Mouse (Mus musculus) neural tube, embryonic 14.5 days (tissue): Measurements from ENCODE around the gene Cacng3. TPM values are rescaled to one million over a fixed set of nuclear protein-coding genes. Genes with fewer than 3 reads are reported as not detected.

Source experiments
- ATAC-seq: fragments of 200-750 bp; cut with Nextera tagmentation; 2 replicates; pipeline ENCODE4 v1.8.0; 2017; ENCODE audit warnings: low read depth, mild to moderate bottlenecking, moderate TSS enrichment, moderate library complexity
- H3K27ac ChIP-seq: fragments of 300-500 bp; sonication (generic); 2 replicates; pipeline ENCODE4 v1.5.1; 2014; ENCODE audit warnings: low read depth, mild to moderate bottlenecking, control low read depth, low read length, moderate library complexity, mixed read lengths
- H3K27me3 ChIP-seq: fragments of 300-500 bp; sonication (generic); 2 replicates; pipeline ENCODE4 v1.6.1; 2014; ENCODE audit warnings: low read length; ENCODE audit not compliant: control insufficient read depth, insufficient read depth
- H3K36me3 ChIP-seq: fragments of 300-500 bp; sonication (generic); 2 replicates; pipeline ENCODE4 v1.6.1; 2014; ENCODE audit warnings: low read length, mixed read lengths; ENCODE audit not compliant: control insufficient read depth, insufficient read depth
- H3K4me1 ChIP-seq: fragments of 300-500 bp; sonication (generic); 2 replicates; pipeline ENCODE4 v1.6.1; 2014; ENCODE audit warnings: low read length; ENCODE audit not compliant: control insufficient read depth, insufficient read depth
- H3K4me2 ChIP-seq: fragments of 300-500 bp; sonication (generic); 2 replicates; pipeline ENCODE4 v1.6.1; 2014; ENCODE audit warnings: mild to moderate bottlenecking, low read depth, low read length, control low read depth
- H3K4me3 ChIP-seq: fragments of 300-500 bp; sonication (generic); 2 replicates; pipeline ENCODE4 v1.5.1; 2014; ENCODE audit warnings: low read depth, low read length, control low read depth, mixed read lengths
- H3K9ac ChIP-seq: fragments of 300-500 bp; sonication (generic); replicated peaks from 2 replicates; pipeline ENCODE4 v1.6.1; 2014; ENCODE audit warnings: low read depth, mild to moderate bottlenecking, control low read depth, low read length, mixed read lengths
- H3K9me3 ChIP-seq: fragments of 300-500 bp; sonication (generic); 2 replicates; pipeline ENCODE4 v1.6.1; 2016; ENCODE audit warnings: low read length; ENCODE audit not compliant: control insufficient read depth
- WGBS: fragments of 180-500 bp; shearing (Covaris S2); extraction: QIAGEN DNeasy Blood & Tissue Kit; methylation state at CpG from one replicate; pipeline ENCODE4 v1.1.7; 2014; 5-methylcytosine and 5-hydroxymethylcytosine counted together
- polyA plus RNA-seq: library from polyadenylated mRNA; unstranded; fragments of >200 nt; fragmentation: Nextera tagmentation; extraction: Ambion mirVana; gene quantifications from 2 replicates; pipeline ENCODE4 v1.2.1, GENCODE M21; 2014

The Cacng3 gene
- polyA plus RNA-seq, 1 experiment from 2014 or later: 35.7 TPM

DNA sequence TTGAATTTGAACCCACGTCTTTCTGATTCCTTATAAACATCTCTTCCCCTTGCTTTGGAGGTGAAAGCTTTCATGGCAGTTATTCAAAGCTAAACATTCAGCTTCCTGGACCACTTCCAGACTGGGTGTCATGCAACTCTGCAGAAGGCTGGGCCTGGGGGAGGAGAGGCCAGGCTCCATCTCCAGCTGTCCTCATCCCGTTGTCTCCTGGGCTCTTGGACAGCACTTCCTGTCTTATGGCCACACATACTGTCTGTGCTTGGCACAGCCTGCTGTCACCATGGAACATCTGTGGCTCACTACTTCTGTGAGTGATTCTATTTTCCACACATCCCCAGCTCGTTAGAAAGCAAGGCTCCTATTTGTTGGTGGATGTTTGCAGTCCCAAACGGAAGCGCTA is 31.5 kb downstream of the Cacng3 start:
- Histone ChIP-seq H3K9me3 (no peaks in the 10 kb centered on the region), H3K4me2 (no peak overlapping the region), H3K9ac (no peak overlapping the region), H3K4me1 (no peaks in the 10 kb centered on the region), H3K4me3 (no peak overlapping the region), H3K27ac (no peak overlapping the region), H3K27me3 (no peaks in the 10 kb centered on the region), H3K36me3 (no peaks in the 10 kb centered on the region)
- no peak for ATAC-seq
- 82% methylated on average over 5 of the region's 5 CpGs for WGBS

DNA sequence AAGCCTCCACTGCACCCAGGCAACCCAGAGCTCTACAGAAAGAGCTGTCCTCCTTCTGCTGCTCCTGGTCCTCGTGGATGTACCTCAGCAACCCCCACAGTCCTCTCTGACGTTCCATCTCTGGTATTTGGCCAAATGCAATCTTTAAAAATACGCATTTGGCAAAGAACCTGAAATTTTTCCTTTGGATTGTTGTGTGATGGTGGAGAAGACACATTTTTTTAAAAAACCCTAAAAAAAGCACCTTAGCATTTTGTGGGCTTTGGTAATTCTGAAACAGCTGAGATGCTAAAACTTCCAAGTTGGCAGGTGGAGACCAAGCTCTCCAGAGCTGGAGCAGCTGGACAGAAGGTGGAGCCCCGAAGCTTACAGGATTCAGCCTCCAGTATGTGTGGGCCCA is 32.2 kb downstream of the Cacng3 start:
- no peak overlapping the region for H3K9ac ChIP-seq
- no peak overlapping the region for H3K4me2 ChIP-seq
- WGBS: 89% methylated on average over 4 of the region's 4 CpGs
- H3K4me1 ChIP-seq: no peaks in the 10 kb centered on the region
- H3K27me3 ChIP-seq: no peaks in the 10 kb centered on the region
- H3K27ac ChIP-seq: no peak overlapping the region
- H3K9me3 ChIP-seq: no peaks in the 10 kb centered on the region
- no peaks in the 10 kb centered on the region for H3K36me3 ChIP-seq
- ATAC-seq: no peak
- no peak overlapping the region for H3K4me3 ChIP-seq

DNA sequence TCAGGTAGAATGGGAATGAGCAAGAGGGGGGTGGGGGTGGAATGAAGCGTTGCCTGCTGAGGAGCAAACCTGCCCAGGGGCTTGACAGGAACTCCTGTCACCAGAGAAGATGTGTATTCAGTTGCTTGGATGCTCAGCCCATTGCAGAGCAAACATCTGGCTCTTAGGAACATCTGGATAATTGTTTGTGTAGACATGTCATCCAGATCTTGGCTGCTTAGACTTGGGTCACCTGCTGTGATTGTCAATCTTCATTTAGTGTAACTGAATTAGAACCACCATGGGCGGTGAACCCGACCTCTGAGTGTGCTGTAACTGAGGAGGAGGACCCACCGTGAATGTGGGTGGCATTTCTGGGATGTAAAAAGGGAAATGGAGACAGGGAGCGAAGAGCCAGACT is 36.4 kb downstream of the Cacng3 start:
- Histone ChIP-seq H3K27me3 (no peaks in the 10 kb centered on the region), H3K4me3 (no peak overlapping the region), H3K9ac (no peak overlapping the region), H3K36me3 (no peaks in the 10 kb centered on the region), H3K27ac (no peak overlapping the region), H3K4me1 (no peaks in the 10 kb centered on the region), H3K9me3 (no peaks in the 10 kb centered on the region), H3K4me2 (no peak overlapping the region)
- 54% methylated on average over 5 of the region's 5 CpGs for WGBS
- ATAC-seq: no peak

DNA sequence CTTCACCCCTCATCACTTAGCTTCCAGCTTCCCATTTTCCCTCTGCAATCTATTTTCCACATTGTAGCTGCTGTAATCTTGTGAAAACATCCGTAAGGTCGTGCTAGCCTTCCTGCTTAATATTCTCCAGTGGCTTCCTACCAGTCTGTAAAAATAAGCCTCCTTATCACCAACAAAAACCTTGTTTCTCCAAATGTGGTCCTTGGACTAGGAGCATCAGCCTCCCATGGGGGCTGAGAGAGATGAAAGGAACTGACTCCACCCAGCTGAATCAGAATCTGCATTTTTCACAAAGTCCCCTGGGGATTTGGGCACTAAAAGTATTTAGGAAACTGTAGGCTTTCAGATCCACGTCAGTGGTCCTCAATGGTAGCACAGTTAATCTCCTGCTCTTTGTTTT is 46.0 kb downstream of the Cacng3 start:
- 0 out of 2 replicates have a peak overlapping the region, but pooled peaks have one; percentile 7 for H3K9ac ChIP-seq
- ATAC-seq: no peak
- 48% methylated on average over 3 of the region's 3 CpGs for WGBS
- H3K27me3 ChIP-seq: no peaks in the 10 kb centered on the region
- H3K9me3 ChIP-seq: no peaks in the 10 kb centered on the region
- H3K36me3 ChIP-seq: no peaks in the 10 kb centered on the region
- H3K4me2 ChIP-seq: no peak overlapping the region
- no peak overlapping the region for H3K4me3 ChIP-seq
- no peaks in the 10 kb centered on the region for H3K4me1 ChIP-seq
- no peak overlapping the region for H3K27ac ChIP-seq

DNA sequence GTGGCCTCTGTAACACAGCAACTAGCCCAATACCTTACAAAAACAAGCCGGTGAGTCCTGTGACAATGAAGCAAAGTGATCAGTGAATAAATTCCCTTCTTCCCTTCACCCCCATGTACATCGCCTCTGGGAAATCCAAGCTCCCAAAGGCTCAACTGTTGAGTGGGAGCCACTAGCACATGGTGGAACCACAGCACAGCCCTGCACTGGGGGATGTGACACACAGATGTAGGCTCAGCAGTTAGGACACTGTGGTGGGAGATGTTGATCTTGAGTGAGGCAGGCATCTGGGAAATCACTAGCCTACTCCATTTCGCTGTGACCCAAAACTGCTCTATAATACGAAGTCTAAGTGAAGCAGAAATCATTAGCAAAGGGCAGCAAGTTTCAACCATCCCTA is 48.2 kb downstream of the Cacng3 start:
- Histone ChIP-seq H3K27me3 (no peaks in the 10 kb centered on the region), H3K4me3 (no peak overlapping the region), H3K4me1 (no peaks in the 10 kb centered on the region), H3K27ac (no peak overlapping the region), H3K9ac (no peak overlapping the region), H3K36me3 (no peaks in the 10 kb centered on the region), H3K4me2 (no peak overlapping the region), H3K9me3 (no peaks in the 10 kb centered on the region)
- 97% methylated on average over 4 of the region's 4 CpGs for WGBS
- ATAC-seq: no peak

DNA sequence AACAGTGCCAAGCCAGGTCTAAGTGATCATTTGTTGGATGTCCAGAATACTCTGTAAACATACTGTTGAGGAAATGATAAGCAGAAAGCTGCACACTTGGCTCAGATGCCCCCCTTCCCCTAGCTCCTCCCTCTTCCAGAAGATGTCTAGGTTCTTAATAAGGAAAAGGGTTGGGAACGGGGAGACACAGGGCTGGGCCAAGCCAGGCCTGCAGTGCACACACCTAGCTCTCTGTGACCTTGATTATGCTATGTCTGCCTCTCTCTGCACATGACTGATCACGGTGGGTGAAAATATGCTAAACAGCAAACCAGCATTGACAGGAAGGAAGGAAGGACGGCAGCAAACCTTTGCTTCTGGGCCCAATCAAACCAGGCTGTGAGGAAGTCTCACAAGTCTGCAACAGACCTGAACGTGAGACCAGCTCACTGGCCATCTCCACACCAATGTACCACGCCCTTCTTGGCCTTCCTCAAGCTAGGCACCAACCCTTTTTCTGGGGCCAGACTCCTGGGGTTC is 53.1 kb downstream of the Cacng3 start:
- no peaks in the 10 kb centered on the region for H3K36me3 ChIP-seq
- H3K9me3 ChIP-seq: no peaks in the 10 kb centered on the region
- no peaks in the 10 kb centered on the region for H3K4me1 ChIP-seq
- ATAC-seq: no peak
- H3K27ac ChIP-seq: no peak overlapping the region
- no peaks in the 10 kb centered on the region for H3K27me3 ChIP-seq
- H3K9ac ChIP-seq: no peak overlapping the region
- WGBS: 56% methylated on average over 5 of the region's 5 CpGs
- no peak overlapping the region for H3K4me3 ChIP-seq
- H3K4me2 ChIP-seq: no peak overlapping the region

DNA sequence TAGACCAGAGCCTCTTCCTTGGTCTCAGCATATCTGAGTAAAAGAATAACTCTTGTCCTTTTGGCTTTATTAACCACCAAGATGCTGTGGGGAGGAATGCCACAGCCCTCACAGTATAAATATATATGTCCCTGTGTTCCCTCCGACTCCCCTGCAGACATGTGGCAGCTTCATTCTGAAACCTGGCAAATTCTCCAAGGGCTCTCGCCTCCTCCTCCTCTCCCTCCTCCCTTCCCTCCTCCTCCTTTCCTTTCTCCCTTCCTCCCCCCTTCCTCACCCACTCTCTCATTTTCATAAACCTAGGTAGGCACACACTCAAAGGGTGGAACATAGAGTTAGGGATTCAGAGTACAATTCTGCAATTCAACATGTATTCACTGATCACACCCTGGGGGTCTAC is 56.1 kb downstream of the Cacng3 start:
- H3K4me3 ChIP-seq: no peak overlapping the region
- no peak overlapping the region for H3K9ac ChIP-seq
- H3K36me3 ChIP-seq: no peaks in the 10 kb centered on the region
- 82% methylated on average over 2 of the region's 2 CpGs for WGBS
- H3K27me3 ChIP-seq: no peaks in the 10 kb centered on the region
- no peak overlapping the region for H3K4me2 ChIP-seq
- H3K27ac ChIP-seq: no peak overlapping the region
- H3K9me3 ChIP-seq: no peaks in the 10 kb centered on the region
- no peak for ATAC-seq
- H3K4me1 ChIP-seq: no peaks in the 10 kb centered on the region

DNA sequence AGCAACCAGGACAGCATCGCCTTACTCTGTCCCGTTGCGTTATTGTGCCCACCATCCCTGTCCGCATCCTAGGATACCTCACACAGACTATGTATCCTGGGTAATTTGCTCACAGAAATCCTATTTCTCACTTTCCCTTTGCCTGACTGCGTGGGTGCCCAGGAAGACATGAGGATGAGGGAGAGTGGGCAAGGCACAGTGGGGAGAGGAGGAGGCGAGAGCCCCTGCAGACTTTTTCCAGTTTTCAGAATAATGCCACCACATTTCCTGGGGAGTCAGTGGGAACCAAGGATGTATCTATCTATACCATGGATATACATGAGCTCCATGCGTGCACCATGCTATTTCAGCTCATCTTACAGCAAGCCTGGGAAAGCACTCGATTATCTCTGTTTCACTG is 57.9 kb downstream of the Cacng3 start:
- H3K4me2 ChIP-seq: no peak overlapping the region
- H3K27ac ChIP-seq: no peak overlapping the region
- H3K27me3 ChIP-seq: no peaks in the 10 kb centered on the region
- H3K9ac ChIP-seq: no peak overlapping the region
- WGBS: 91% methylated on average over 8 of the region's 8 CpGs
- H3K4me3 ChIP-seq: no peak overlapping the region
- no peaks in the 10 kb centered on the region for H3K4me1 ChIP-seq
- no peaks in the 10 kb centered on the region for H3K9me3 ChIP-seq
- ATAC-seq: no peak
- H3K36me3 ChIP-seq: no peaks in the 10 kb centered on the region

DNA sequence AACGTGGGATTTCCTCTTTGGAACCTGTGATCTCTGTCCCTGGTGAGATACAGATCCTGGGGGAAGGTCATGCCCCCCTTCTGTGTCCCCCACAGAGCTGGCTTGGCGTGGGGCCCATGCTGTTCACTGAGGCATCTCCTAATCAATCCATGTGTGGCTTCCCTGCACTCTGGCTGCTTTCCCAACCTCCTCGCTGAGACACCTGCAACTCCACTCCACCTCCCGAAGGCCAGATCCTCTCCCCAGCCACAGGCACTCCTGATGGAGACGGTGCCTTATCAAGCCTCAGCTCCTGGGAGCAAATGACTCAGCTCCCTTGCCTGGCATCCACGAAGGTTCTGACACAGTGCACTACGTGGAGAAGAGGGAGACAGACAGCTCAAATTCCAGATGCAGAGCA is 58.6 kb downstream of the Cacng3 start:
- no peak overlapping the region for H3K27ac ChIP-seq
- ATAC-seq: no peak
- H3K36me3 ChIP-seq: no peaks in the 10 kb centered on the region
- H3K9ac ChIP-seq: no peak overlapping the region
- H3K4me2 ChIP-seq: no peak overlapping the region
- H3K4me1 ChIP-seq: no peaks in the 10 kb centered on the region
- H3K27me3 ChIP-seq: no peaks in the 10 kb centered on the region
- H3K9me3 ChIP-seq: no peaks in the 10 kb centered on the region
- WGBS: 52% methylated on average over 7 of the region's 7 CpGs
- no peak overlapping the region for H3K4me3 ChIP-seq
